Mouse (Mus musculus): ENCODE results near the gene Snap25. TPM values are rescaled to one million over a fixed set of nuclear protein-coding genes. Genes with fewer than 3 reads are reported as not detected.

Snap25 gene
- not detected for polyA plus RNA-seq (2017; shearing (Covaris generic))

DNA sequence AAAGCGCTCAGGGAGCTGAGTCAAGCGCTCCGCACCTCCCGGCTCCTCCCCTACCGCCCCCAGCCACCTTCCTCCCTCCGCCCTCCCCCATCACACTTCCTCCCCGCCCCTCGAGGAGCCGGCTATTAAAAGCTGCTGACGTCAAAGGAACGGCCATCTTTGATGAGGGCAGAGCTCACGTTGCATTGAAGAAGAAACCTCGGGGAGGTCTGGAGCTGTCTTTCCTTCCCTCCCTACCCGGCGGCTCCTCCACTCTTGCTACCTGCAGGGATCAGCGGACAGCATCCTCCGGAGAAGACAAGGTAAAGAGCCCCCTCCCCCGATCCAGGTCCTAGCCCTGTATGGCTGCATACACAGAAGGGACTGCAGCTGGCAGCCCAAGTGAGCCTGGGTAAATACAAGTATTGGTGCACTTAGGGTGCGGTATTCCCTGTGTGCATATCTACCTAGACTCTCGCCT, at the start of gene Snap25:
Gene Snap25, plus strand, starts transcription at position 155 of the 460 bp plus-strand sequence.

Other genes with a start within 250 kb of the Snap25 start
- gene Ankef1, start 211.5 kb upstream of the Snap25 start, polyA plus RNA-seq (2017; shearing (Covaris generic)), result under 1 TPM in 1 of 2 experiments, not detected in 1; 0.90 TPM
- gene AL731706.2, start 172.2 kb downstream of the Snap25 start, polyA plus RNA-seq (2017; shearing (Covaris generic)), result 10 to 100 TPM in 1 of 2 experiments, 1 to 10 TPM in 1; 8.7 to 14.3 TPM
- gene Slx4ip, start 177.8 kb downstream of the Snap25 start, polyA plus RNA-seq (2017; shearing (Covaris generic)), result 1 to 10 TPM; 4.7 to 5.6 TPM
- 1 to 10 TPM; 4.1 to 7.2 TPM for gene AL731706.1, start 177.9 kb downstream of the Snap25 start, polyA plus RNA-seq (2017; shearing (Covaris generic))
- 10 to 100 TPM; 29.2 to 29.7 TPM for gene Mkks, start 177.9 kb downstream of the Snap25 start, polyA plus RNA-seq (2017; shearing (Covaris generic))